Mouse (Mus musculus) neural tube, embryonic 15.5 days (tissue): Measurements from ENCODE around the gene Tardbp. TPM values are rescaled to one million over a fixed set of nuclear protein-coding genes. Genes with fewer than 3 reads are reported as not detected.

Experiments
- ATAC-seq: fragments of 200-750 bp; cut with Nextera tagmentation; 2 replicates; pipeline ENCODE4 v1.8.0; 2017; ENCODE audit warnings: mild to moderate bottlenecking, moderate TSS enrichment, moderate library complexity; ENCODE audit not compliant: low FRiP score
- H3K27ac ChIP-seq: fragments of 300-500 bp; sonication (generic); replicated peaks from 2 replicates; pipeline ENCODE4 v1.5.1; 2015; ENCODE audit warnings: mild to moderate bottlenecking, inconsistent platforms
- H3K27me3 ChIP-seq: fragments of 300-500 bp; sonication (generic); replicated peaks from 2 replicates; pipeline ENCODE4 v1.6.1; 2015; ENCODE audit warnings: inconsistent platforms
- H3K36me3 ChIP-seq: fragments of 300-500 bp; sonication (generic); 2 replicates; pipeline ENCODE4 v1.6.1; 2015; ENCODE audit warnings: inconsistent platforms
- H3K4me1 ChIP-seq: fragments of 300-500 bp; sonication (generic); 2 replicates; pipeline ENCODE4 v1.6.1; 2015; ENCODE audit warnings: inconsistent platforms
- H3K4me2 ChIP-seq: fragments of 300-500 bp; sonication (generic); 2 replicates; pipeline ENCODE4 v1.6.1; 2015; ENCODE audit warnings: inconsistent platforms, mild to moderate bottlenecking, moderate library complexity
- H3K4me3 ChIP-seq: fragments of 300-500 bp; sonication (generic); replicated peaks from 2 replicates; pipeline ENCODE4 v1.5.1; 2015; ENCODE audit warnings: mild to moderate bottlenecking, inconsistent platforms
- H3K9ac ChIP-seq: fragments of 300-500 bp; sonication (generic); replicated peaks from 2 replicates; pipeline ENCODE4 v1.6.1; 2015; ENCODE audit warnings: mild to moderate bottlenecking, inconsistent platforms
- H3K9me3 ChIP-seq: fragments of 300-500 bp; sonication (generic); replicated peaks from 2 replicates; pipeline ENCODE4 v1.6.1; 2016; ENCODE audit warnings: inconsistent platforms
- WGBS: fragments of 180-500 bp; shearing (Covaris S2); methylation state at CpG from one replicate; pipeline ENCODE4 v1.1.7; 2015; ENCODE audit warnings: mixed read lengths; 5-methylcytosine and 5-hydroxymethylcytosine counted together
- polyA plus RNA-seq: library from polyadenylated mRNA; unstranded; fragments of >200 nt; fragmentation: Nextera tagmentation; extraction: Ambion mirVana; gene quantifications from 2 replicates; pipeline ENCODE4 v1.2.1, GENCODE M21; 2015

Gene Tardbp
- polyA plus RNA-seq, 1 experiment from 2014 or later, result 155 TPM

- WGBS, result 97% methylated on average over 3 of the region's 3 CpGs
- no peak overlapping the region for H3K4me3 ChIP-seq
- H3K4me2 ChIP-seq, result no peak overlapping the region
- no peak overlapping the region for H3K9ac ChIP-seq
- ATAC-seq, result no peak
- no peaks in the 10 kb centered on the region for H3K9me3 ChIP-seq
- H3K27me3 ChIP-seq, result no peaks in the 10 kb centered on the region
- peaks cover 47% of the 10 kb centered on the region for H3K36me3 ChIP-seq
- peaks cover 16% of the 10 kb centered on the region for H3K4me1 ChIP-seq
- no peak overlapping the region for H3K27ac ChIP-seq
Measured at GRCm38 (mm10) chr4:148596731-148597130, 30.1 kb downstream of the Tardbp start.

GRCm38 (mm10) chr4:148595916-148596315 is 30.9 kb downstream of the Tardbp start:
- no peak for ATAC-seq
- no peak overlapping the region for H3K9ac ChIP-seq
- H3K9me3 ChIP-seq, result no peaks in the 10 kb centered on the region
- 92% methylated on average over 6 of the region's 6 CpGs for WGBS
- no peak overlapping the region for H3K4me3 ChIP-seq
- H3K4me1 ChIP-seq, result peaks cover 16% of the 10 kb centered on the region
- peaks cover 47% of the 10 kb centered on the region for H3K36me3 ChIP-seq
- H3K27ac ChIP-seq, result no peak overlapping the region
- no peaks in the 10 kb centered on the region for H3K27me3 ChIP-seq
- no peak overlapping the region for H3K4me2 ChIP-seq

GRCm38 (mm10) chr4:148593996-148594395 is 32.8 kb downstream of the Tardbp start:
- no peaks in the 10 kb centered on the region for H3K9me3 ChIP-seq
- H3K9ac ChIP-seq, result no peak overlapping the region
- H3K27me3 ChIP-seq, result no peaks in the 10 kb centered on the region
- peaks cover 21% of the 10 kb centered on the region for H3K4me1 ChIP-seq
- no peak overlapping the region for H3K27ac ChIP-seq
- no peak for ATAC-seq
- WGBS, result 95% methylated on average over 11 of the region's 11 CpGs
- no peak overlapping the region for H3K4me3 ChIP-seq
- no peak overlapping the region for H3K4me2 ChIP-seq
- peaks cover 47% of the 10 kb centered on the region for H3K36me3 ChIP-seq

- Histone ChIP-seq H3K4me2 (peak overlapping the region; percentile 93), H3K9ac (peak overlapping the region; percentile 79), H3K27me3 (no peaks in the 10 kb centered on the region), H3K36me3 (peaks cover 35% of the 10 kb centered on the region), H3K27ac (peak overlapping the region; percentile 74), H3K4me1 (peaks cover 21% of the 10 kb centered on the region), H3K4me3 (peak overlapping the region; percentile 100), H3K9me3 (no peaks in the 10 kb centered on the region)
- under 1% methylated on average over 48 of the region's 53 CpGs for WGBS
- ATAC-seq, result peak; percentile 58
Measured at GRCm38 (mm10) chr4:148591637-148592380, 35.0 kb downstream of the Tardbp start.

- peaks cover 29% of the 10 kb centered on the region for H3K36me3 ChIP-seq
- peak within 1 kb of the TSS; percentile 93 for H3K4me2 ChIP-seq
- H3K27me3 ChIP-seq, result no peaks in the 10 kb centered on the region
- peak within 1 kb of the TSS; percentile 85 for H3K27ac ChIP-seq
- peak within 1 kb of the TSS; percentile 100 for H3K4me3 ChIP-seq
- peaks cover 21% of the 10 kb centered on the region for H3K4me1 ChIP-seq
- peak; percentile 99 for ATAC-seq
- WGBS, result 0% methylated on average over 31 of the region's 50 CpGs
- H3K9ac ChIP-seq, result peak within 1 kb of the TSS; percentile 79
- H3K9me3 ChIP-seq, result no peaks in the 10 kb centered on the region
Measured at GRCm38 (mm10) chr4:148591171-148591630, 35.6 kb downstream of the Tardbp start, which contains the start of gene Srm. Gene Srm, plus strand, starts transcription at chr4:148591503.

- Histone ChIP-seq H3K27ac (peak overlapping the region; percentile 85), H3K36me3 (peaks cover 23% of the 10 kb centered on the region), H3K9ac (peak overlapping the region; percentile 45), H3K9me3 (no peaks in the 10 kb centered on the region), H3K27me3 (no peaks in the 10 kb centered on the region), H3K4me3 (peak overlapping the region; percentile 100), H3K4me1 (peaks cover 21% of the 10 kb centered on the region), H3K4me2 (peak overlapping the region; percentile 93)
- peak; percentile 7; the same call in 1 of the 2 replicates for ATAC-seq
- 4% methylated on average over 18 of the region's 18 CpGs for WGBS
Measured at GRCm38 (mm10) chr4:148590421-148591170, 36.2 kb downstream of the Tardbp start.

- Histone ChIP-seq H3K4me2 (no peak overlapping the region), H3K4me3 (no peak overlapping the region), H3K9me3 (no peaks in the 10 kb centered on the region), H3K36me3 (peaks cover 15% of the 10 kb centered on the region), H3K27me3 (no peaks in the 10 kb centered on the region), H3K4me1 (peaks cover 21% of the 10 kb centered on the region), H3K27ac (no peak overlapping the region), H3K9ac (no peak overlapping the region)
- 55% methylated on average over 8 of the region's 8 CpGs for WGBS
- ATAC-seq, result no peak
Measured at GRCm38 (mm10) chr4:148589565-148589964, 37.3 kb downstream of the Tardbp start.

- no peak overlapping the region for H3K27ac ChIP-seq
- ATAC-seq, result no peak
Measured at GRCm38 (mm10) chr4:148588793-148589192, 38.0 kb downstream of the Tardbp start.

GRCm38 (mm10) chr4:148586648-148587047 is 40.2 kb downstream of the Tardbp start:
- no peak overlapping the region for H3K27ac ChIP-seq
- H3K9ac ChIP-seq, result no peak overlapping the region
- H3K4me2 ChIP-seq, result no peak overlapping the region
- ATAC-seq, result no peak
- H3K27me3 ChIP-seq, result no peaks in the 10 kb centered on the region
- H3K4me1 ChIP-seq, result peaks cover 5% of the 10 kb centered on the region; the same call in 1 of the 2 replicates
- no peak overlapping the region for H3K4me3 ChIP-seq
- H3K36me3 ChIP-seq, result peaks cover 17% of the 10 kb centered on the region
- WGBS, result 80% methylated on average over 9 of the region's 9 CpGs
- no peaks in the 10 kb centered on the region for H3K9me3 ChIP-seq

More at GRCm38 (mm10) chr4:148588793-148589192, 38.0 kb downstream of the Tardbp start:
- Histone ChIP-seq H3K4me3 (no peak overlapping the region), H3K4me1 (peaks cover 21% of the 10 kb centered on the region), H3K27me3 (no peaks in the 10 kb centered on the region), H3K9me3 (no peaks in the 10 kb centered on the region), H3K36me3 (peaks cover 7% of the 10 kb centered on the region), H3K9ac (no peak overlapping the region), H3K4me2 (no peak overlapping the region)
- 79% methylated on average over 9 of the region's 9 CpGs for WGBS

GRCm38 (mm10) chr4:148583257-148583656 is 43.6 kb downstream of the Tardbp start:
- Histone ChIP-seq H3K4me1 (no peaks in the 10 kb centered on the region), H3K27ac (no peak overlapping the region), H3K4me3 (no peak overlapping the region), H3K4me2 (no peak overlapping the region), H3K9ac (no peak overlapping the region), H3K36me3 (peaks cover 51% of the 10 kb centered on the region), H3K9me3 (no peaks in the 10 kb centered on the region), H3K27me3 (no peaks in the 10 kb centered on the region)
- ATAC-seq, result no peak
- 91% methylated on average over 4 of the region's 4 CpGs for WGBS

- H3K36me3 ChIP-seq, result peaks cover 67% of the 10 kb centered on the region
- H3K27me3 ChIP-seq, result no peaks in the 10 kb centered on the region
- no peak overlapping the region for H3K27ac ChIP-seq
- no peak for ATAC-seq
- no peaks in the 10 kb centered on the region for H3K4me1 ChIP-seq
- H3K4me2 ChIP-seq, result no peak overlapping the region
- H3K4me3 ChIP-seq, result no peak overlapping the region
- H3K9ac ChIP-seq, result no peak overlapping the region
- H3K9me3 ChIP-seq, result no peaks in the 10 kb centered on the region
- WGBS, result 93% methylated on average over 5 of the region's 5 CpGs
Measured at GRCm38 (mm10) chr4:148581422-148581821, 45.4 kb downstream of the Tardbp start.
